Mouse (Mus musculus): ENCODE results near the gene Hccs. TPM values are rescaled to one million over a fixed set of nuclear protein-coding genes. Genes with fewer than 3 reads are reported as not detected.

The Hccs gene
- polyA plus RNA-seq, 1 experiment from 2014 or later: 21.6 TPM

GRCm38 (mm10) chrX:169299579-169299978, 20.6 kb downstream of the Hccs start:
- WGBS: 58% methylated on average over 4 of the region's 4 CpGs
- DNase-seq (ENCODE audit: low spot score): no peak
- Histone ChIP-seq H3K4me2 (replicated peaks; ENCODE audit: low read depth) (no peak overlapping the region), H3K9me3 (ENCODE audit: control insufficient read depth, low read length) (no peaks in the 10 kb centered on the region), H3K4me3 (ENCODE audit: low read depth, low read length) (no peak overlapping the region), H3K27me3 (ENCODE audit: control insufficient read depth, insufficient read depth, low read length) (no peaks in the 10 kb centered on the region), H3K36me3 (ENCODE audit: control insufficient read depth, insufficient read depth, low read length) (no peaks in the 10 kb centered on the region), H3K4me1 (replicated peaks; ENCODE audit: control insufficient read depth, insufficient read depth) (no peaks in the 10 kb centered on the region), H3K27ac (replicated peaks) (no peak overlapping the region), H3K9ac (ENCODE audit: low read length) (no peak overlapping the region)
- peak; percentile 75 for TF ChIP-seq CTCF (IDR thresholded peaks at IDR 0.05; ENCODE audit: low read depth)
- TF ChIP-seq EP300 (optimal IDR thresholded peaks at IDR 0.05): no peak
- 0 out of 2 replicates have a peak, but pooled peaks have one; percentile 29 for ATAC-seq (ENCODE audit: low FRiP score, low TSS enrichment)

- Histone ChIP-seq H3K27me3 (ENCODE audit: control insufficient read depth, insufficient read depth, low read length) (no peaks in the 10 kb centered on the region), H3K27ac (replicated peaks) (no peak overlapping the region), H3K9me3 (ENCODE audit: control insufficient read depth, low read length) (no peaks in the 10 kb centered on the region), H3K36me3 (ENCODE audit: control insufficient read depth, insufficient read depth, low read length) (no peaks in the 10 kb centered on the region), H3K4me3 (ENCODE audit: low read depth, low read length) (no peak overlapping the region), H3K9ac (ENCODE audit: low read length) (no peak overlapping the region), H3K4me1 (replicated peaks; ENCODE audit: control insufficient read depth, insufficient read depth) (no peaks in the 10 kb centered on the region), H3K4me2 (replicated peaks; ENCODE audit: low read depth) (no peak overlapping the region)
- DNase-seq (ENCODE audit: low spot score) (no peak), ATAC-seq (ENCODE audit: low FRiP score, low TSS enrichment) (no peak)
- 60% methylated on average over 8 of the region's 8 CpGs for WGBS
- TF ChIP-seq CTCF (IDR thresholded peaks at IDR 0.05; ENCODE audit: low read depth): no peak
- TF ChIP-seq EP300 (optimal IDR thresholded peaks at IDR 0.05): no peak
Measured at GRCm38 (mm10) chrX:169263433-169264172, 56.6 kb downstream of the Hccs start.

- no peak for TF ChIP-seq CTCF (IDR thresholded peaks at IDR 0.05; ENCODE audit: low read depth)
- TF ChIP-seq EP300 (optimal IDR thresholded peaks at IDR 0.05): no peak
- Histone ChIP-seq H3K36me3 (ENCODE audit: control insufficient read depth, insufficient read depth, low read length) (no peaks in the 10 kb centered on the region), H3K4me2 (replicated peaks; ENCODE audit: low read depth) (no peak overlapping the region), H3K4me3 (ENCODE audit: low read depth, low read length) (no peak overlapping the region), H3K27ac (replicated peaks) (no peak overlapping the region), H3K9ac (ENCODE audit: low read length) (no peak overlapping the region), H3K9me3 (ENCODE audit: control insufficient read depth, low read length) (no peaks in the 10 kb centered on the region), H3K27me3 (ENCODE audit: control insufficient read depth, insufficient read depth, low read length) (no peaks in the 10 kb centered on the region), H3K4me1 (replicated peaks; ENCODE audit: control insufficient read depth, insufficient read depth) (no peaks in the 10 kb centered on the region)
- no peak for ATAC-seq (ENCODE audit: low FRiP score, low TSS enrichment)
- no peak for DNase-seq (ENCODE audit: low spot score)
- WGBS: 63% methylated on average over 2 of the region's 2 CpGs
Measured at GRCm38 (mm10) chrX:169262212-169262611, 58.0 kb downstream of the Hccs start.

- no peak overlapping the region for H3K4me2 ChIP-seq (replicated peaks; ENCODE audit: low read depth)
- H3K9me3 ChIP-seq (ENCODE audit: control insufficient read depth, low read length): no peaks in the 10 kb centered on the region
- ATAC-seq (ENCODE audit: low FRiP score, low TSS enrichment) (no peak), DNase-seq (ENCODE audit: low spot score) (no peak)
- TF ChIP-seq CTCF (IDR thresholded peaks at IDR 0.05; ENCODE audit: low read depth) (no peak), EP300 (optimal IDR thresholded peaks at IDR 0.05) (no peak)
- no peak overlapping the region for H3K27ac ChIP-seq (replicated peaks)
- no peak overlapping the region for H3K9ac ChIP-seq (ENCODE audit: low read length)
- H3K4me3 ChIP-seq (ENCODE audit: low read depth, low read length): no peak overlapping the region
- H3K4me1 ChIP-seq (replicated peaks; ENCODE audit: control insufficient read depth, insufficient read depth): no peaks in the 10 kb centered on the region
- WGBS: 80% methylated on average over 3 of the region's 3 CpGs
- H3K36me3 ChIP-seq (ENCODE audit: control insufficient read depth, insufficient read depth, low read length): no peaks in the 10 kb centered on the region
- no peaks in the 10 kb centered on the region for H3K27me3 ChIP-seq (ENCODE audit: control insufficient read depth, insufficient read depth, low read length)
Measured at GRCm38 (mm10) chrX:169261034-169261433, 59.1 kb downstream of the Hccs start.

- Histone ChIP-seq H3K4me1 (replicated peaks; ENCODE audit: control insufficient read depth, insufficient read depth) (no peaks in the 10 kb centered on the region), H3K27me3 (ENCODE audit: control insufficient read depth, insufficient read depth, low read length) (no peaks in the 10 kb centered on the region), H3K27ac (replicated peaks) (no peak overlapping the region), H3K9ac (ENCODE audit: low read length) (no peak overlapping the region), H3K4me2 (replicated peaks; ENCODE audit: low read depth) (no peak overlapping the region), H3K9me3 (ENCODE audit: control insufficient read depth, low read length) (no peaks in the 10 kb centered on the region), H3K36me3 (ENCODE audit: control insufficient read depth, insufficient read depth, low read length) (no peaks in the 10 kb centered on the region), H3K4me3 (ENCODE audit: low read depth, low read length) (no peak overlapping the region)
- DNase-seq (ENCODE audit: low spot score): no peak
- no peak for ATAC-seq (ENCODE audit: low FRiP score, low TSS enrichment)
- TF ChIP-seq CTCF (IDR thresholded peaks at IDR 0.05; ENCODE audit: low read depth) (no peak), EP300 (optimal IDR thresholded peaks at IDR 0.05) (no peak)
Measured at GRCm38 (mm10) chrX:169256741-169257140, 63.4 kb downstream of the Hccs start.

- no peak overlapping the region for H3K9ac ChIP-seq (ENCODE audit: low read length)
- no peaks in the 10 kb centered on the region for H3K9me3 ChIP-seq (ENCODE audit: control insufficient read depth, low read length)
- ATAC-seq (ENCODE audit: low FRiP score, low TSS enrichment) (no peak), DNase-seq (ENCODE audit: low spot score) (no peak)
- no peaks in the 10 kb centered on the region for H3K4me1 ChIP-seq (replicated peaks; ENCODE audit: control insufficient read depth, insufficient read depth)
- H3K27ac ChIP-seq (replicated peaks): no peak overlapping the region
- 69% methylated on average over 1 of the region's 1 CpGs for WGBS
- H3K27me3 ChIP-seq (ENCODE audit: control insufficient read depth, insufficient read depth, low read length): no peaks in the 10 kb centered on the region
- TF ChIP-seq EP300 (optimal IDR thresholded peaks at IDR 0.05) (no peak), CTCF (IDR thresholded peaks at IDR 0.05; ENCODE audit: low read depth) (no peak)
- no peak overlapping the region for H3K4me3 ChIP-seq (ENCODE audit: low read depth, low read length)
- no peak overlapping the region for H3K4me2 ChIP-seq (replicated peaks; ENCODE audit: low read depth)
- H3K36me3 ChIP-seq (ENCODE audit: control insufficient read depth, insufficient read depth, low read length): no peaks in the 10 kb centered on the region
Measured at GRCm38 (mm10) chrX:169255915-169256314, 64.3 kb downstream of the Hccs start.

Data from stomach, postnatal 0 days (tissue).